Mouse (Mus musculus) MEL (cell line): Measurements from ENCODE around the gene Krtap9-5. TPM values are rescaled to one million over a fixed set of nuclear protein-coding genes. Genes with fewer than 3 reads are reported as not detected.
A peak's percentile ranks its signal among the peaks of the same experiment; 100 is the strongest.

Experiments used
- DNase-seq: peaks from one replicate; pipeline ENCODE4 v3.0.0; 2011; ENCODE audit warnings: low read depth, low spot score
- H3K27ac ChIP-seq: 2 replicates; pipeline ENCODE4 v1.5.1; 2012; ENCODE audit warnings: low read depth, mild to moderate bottlenecking, control low read depth, low read length, moderate library complexity; ENCODE audit not compliant: control insufficient read depth
- H3K27me3 ChIP-seq, 2 experiments: fragments of 150-350 bp in 1 of 2; sonication (generic) in 1 of 2; 2 replicates each; pipeline ENCODE4 v1.6.1; 2012; ENCODE audit warnings: low read length in 2 of 2, mild to moderate bottlenecking in 2 of 2, improper control_type of control experiment in 1 of 2, moderate library complexity in 1 of 2; ENCODE audit not compliant: insufficient read depth in 2 of 2, control insufficient read depth in 1 of 2
- H3K36me3 ChIP-seq, 2 experiments: 2 replicates each; pipeline ENCODE4 v1.6.1; 2012 to 2014; ENCODE audit warnings: low read length in 2 of 2, improper control_type of control experiment in 1 of 2, inconsistent platforms in 1 of 2, mild to moderate bottlenecking in 1 of 2; ENCODE audit not compliant: insufficient read depth in 2 of 2, control insufficient read depth in 1 of 2
- H3K4me1 ChIP-seq, 2 experiments: fragments of 150-350 bp in 1 of 2; sonication (generic) in 1 of 2; 2 replicates each; pipeline ENCODE4 v1.6.1; 2012; ENCODE audit warnings: low read length in 2 of 2, improper control_type of control experiment in 1 of 2, mild to moderate bottlenecking in 1 of 2; ENCODE audit not compliant: insufficient read depth in 2 of 2, control insufficient read depth in 1 of 2
- H3K4me3 ChIP-seq, 2 experiments: fragments of 150-350 bp in 1 of 2; sonication (generic) in 1 of 2; 2 replicates each; pipeline ENCODE4 v1.5.1; 2012; ENCODE audit warnings: low read depth in 2 of 2, low read length in 2 of 2, mild to moderate bottlenecking in 2 of 2, moderate library complexity in 2 of 2, control low read depth in 1 of 2, improper control_type of control experiment in 1 of 2; ENCODE audit not compliant: control insufficient read depth in 1 of 2, insufficient read depth in 1 of 2
- H3K79me2 ChIP-seq: 2 replicates; pipeline ENCODE4 v1.6.1; 2012; ENCODE audit warnings: mild to moderate bottlenecking, low read length, moderate library complexity; ENCODE audit not compliant: control insufficient read depth, poor library complexity, insufficient read depth
- H3K9ac ChIP-seq: 2 replicates; pipeline ENCODE4 v1.6.1; 2012; ENCODE audit warnings: low read depth, mild to moderate bottlenecking, control low read depth, low read length, moderate library complexity; ENCODE audit not compliant: control insufficient read depth, poor library complexity, severe bottlenecking
- H3K9me3 ChIP-seq: fragments of 150-350 bp; sonication (generic); replicated peaks from 2 replicates; pipeline ENCODE4 v1.6.1; 2012; ENCODE audit warnings: mild to moderate bottlenecking, low read length, improper control_type of control experiment, moderate library complexity; ENCODE audit not compliant: insufficient read depth
- CHD1 ChIP-seq: IDR thresholded peaks from 2 replicates; pipeline ENCODE4 v1.6.1; 2012; ENCODE audit warnings: low read depth, mild to moderate bottlenecking, inconsistent platforms, low read length, improper control_type of control experiment
- CTCF ChIP-seq, 3 experiments: IDR thresholded peaks in 2 of 3; conservative IDR thresholded peaks in 1 of 3; 2 replicates each; pipeline ENCODE4 v1.5.1; 2011 to 2012; ENCODE audit warnings: low read length in 3 of 3, low read depth in 2 of 3, mild to moderate bottlenecking in 2 of 3, improper control_type of control experiment in 1 of 3, inconsistent platforms in 1 of 3, mixed read lengths in 1 of 3, moderate library complexity in 1 of 3; ENCODE audit not compliant: control insufficient read depth in 1 of 3, insufficient read depth in 1 of 3, poor library complexity in 1 of 3, severe bottlenecking in 1 of 3
- E2F4 ChIP-seq: IDR thresholded peaks from 2 replicates; pipeline ENCODE4 v1.6.1; 2011; ENCODE audit warnings: low read depth, low read length, improper control_type of control experiment, borderline replicate concordance
- EP300 ChIP-seq, 2 experiments: IDR thresholded peaks; 2 replicates each; pipeline ENCODE4 v1.6.1; 2011; ENCODE audit warnings: improper control_type of control experiment in 2 of 2, low read length in 2 of 2, low read depth in 1 of 2, mild to moderate bottlenecking in 1 of 2
- GATA1 ChIP-seq: IDR thresholded peaks from 2 replicates; pipeline ENCODE4 v1.6.1; 2011; ENCODE audit warnings: low read depth, low read length, improper control_type of control experiment
- JUND ChIP-seq: IDR thresholded peaks from 2 replicates; pipeline ENCODE4 v1.6.1; 2011; ENCODE audit warnings: low read depth, mild to moderate bottlenecking, improper control_type of control experiment, low read length
- NELFE ChIP-seq: IDR thresholded peaks from 2 replicates; pipeline ENCODE4 v1.6.1; 2011; ENCODE audit warnings: low read depth, low read length, improper control_type of control experiment
- NRF1 ChIP-seq: IDR thresholded peaks from 2 replicates; pipeline ENCODE4 v1.6.1; 2014; ENCODE audit warnings: low read depth, mild to moderate bottlenecking, inconsistent platforms, low read length, improper control_type of control experiment, moderate library complexity; ENCODE audit not compliant: poor library complexity, insufficient read depth, severe bottlenecking
- POLR2A ChIP-seq, 2 experiments: IDR thresholded peaks; 2 replicates each; pipeline ENCODE4 v1.6.1; 2011 to 2012; ENCODE audit warnings: low read length in 2 of 2, mild to moderate bottlenecking in 2 of 2, control low read depth in 1 of 2, improper control_type of control experiment in 1 of 2, low read depth in 1 of 2, moderate library complexity in 1 of 2; ENCODE audit not compliant: control insufficient read depth in 1 of 2, insufficient read depth in 1 of 2, poor library complexity in 1 of 2
- POLR2AphosphoS2 ChIP-seq: IDR thresholded peaks from 2 replicates; pipeline ENCODE4 v1.6.1; 2011; ENCODE audit warnings: low read length, improper control_type of control experiment
- SMC3 ChIP-seq: IDR thresholded peaks from 2 replicates; pipeline ENCODE4 v1.6.1; 2011; ENCODE audit warnings: low read depth, low read length, improper control_type of control experiment
- USF1 ChIP-seq: IDR thresholded peaks from 2 replicates; pipeline ENCODE4 v1.6.1; 2014; ENCODE audit warnings: low read depth, mild to moderate bottlenecking, inconsistent platforms, low read length, improper control_type of control experiment, moderate library complexity
- USF2 ChIP-seq, 2 experiments: IDR thresholded peaks; 2 replicates each; pipeline ENCODE4 v1.6.1; 2011 to 2012; ENCODE audit warnings: improper control_type of control experiment in 2 of 2, low read length in 2 of 2, borderline replicate concordance in 1 of 2, inconsistent platforms in 1 of 2, low read depth in 1 of 2, mild to moderate bottlenecking in 1 of 2; ENCODE audit not compliant: insufficient read depth in 1 of 2
- polyA plus RNA-seq, 2 experiments: library from polyadenylated mRNA; stranded (reverse) in 1 of 2; unstranded in 1 of 2; fragments of >175 nt in 1 of 2; fragments of >200 nt in 1 of 2; gene quantifications; 2 replicates each; pipeline versions ENCODE4 v1.2.1 to v1.2.4; 2012; ENCODE audit warnings: low replicate concordance in 2 of 2, low read depth in 1 of 2; ENCODE audit not compliant: insufficient read length in 2 of 2, insufficient read depth in 1 of 2, missing spikeins in 1 of 2
- total RNA-seq: library from RNA; depleted of rRNA; stranded (reverse); fragments of 300-350 nt; gene quantifications from 2 replicates; pipeline ENCODE4 v1.2.3, GENCODE M21; 2012

Krtap9-5 gene
- total and polyA plus RNA-seq, 3 experiments: not detected

DNA sequence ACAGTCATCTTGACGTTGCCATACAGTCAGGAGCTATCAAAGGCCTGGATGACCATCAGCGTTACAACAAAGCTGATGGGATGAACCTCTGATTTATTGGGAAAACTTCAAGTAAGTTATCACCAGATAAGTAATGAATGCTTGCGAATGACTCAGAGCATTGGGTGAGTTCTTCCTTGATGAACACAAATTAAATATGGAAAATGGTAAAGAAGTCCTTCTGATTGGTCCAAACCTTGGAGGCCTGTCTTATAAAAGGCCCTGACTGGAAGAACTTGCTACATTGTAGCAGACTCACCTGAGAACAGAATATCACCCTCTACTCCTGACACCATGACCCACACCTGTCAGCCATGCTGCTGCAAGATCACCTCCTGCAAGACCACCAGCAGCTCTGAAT, 33.8 kb upstream of the Krtap9-5 start, which contains the start of gene Gm11565:
Gene Gm11565 (plus strand): TSS at position 301 of the 400 bp plus-strand sequence.
- Histone ChIP-seq H3K9ac (no peak within 1 kb of the TSS), H3K36me3 (no peaks in the 10 kb centered on the region), H3K27me3 (no peaks in the 10 kb centered on the region), H3K27ac (no peak within 1 kb of the TSS), H3K9me3 (no peaks in the 10 kb centered on the region), H3K79me2 (no peaks in the 10 kb centered on the region), H3K4me1 (no peaks in the 10 kb centered on the region), H3K4me3 (no peak within 1 kb of the TSS)
- TF ChIP-seq JUND (no peak), NELFE (no peak), E2F4 (no peak), CTCF (IDR thresholded peaks at IDR 0.05 in 2 of 3, conservative IDR thresholded peaks at IDR 0.05 in 1 of 3; ENCODE audit: control insufficient read depth in 1 of 3, insufficient read depth in 1 of 3, low read depth in 2 of 3, low read length in 3 of 3, poor library complexity in 1 of 3, severe bottlenecking in 1 of 3) (no peak), GATA1 (no peak), CHD1 (no peak), USF1 (no peak), EP300 (IDR thresholded peaks at IDR 0.05; ENCODE audit: low read depth in 1 of 2, low read length in 2 of 2) (no peak), POLR2AphosphoS2 (no peak)
- DNase-seq: no peak

DNA sequence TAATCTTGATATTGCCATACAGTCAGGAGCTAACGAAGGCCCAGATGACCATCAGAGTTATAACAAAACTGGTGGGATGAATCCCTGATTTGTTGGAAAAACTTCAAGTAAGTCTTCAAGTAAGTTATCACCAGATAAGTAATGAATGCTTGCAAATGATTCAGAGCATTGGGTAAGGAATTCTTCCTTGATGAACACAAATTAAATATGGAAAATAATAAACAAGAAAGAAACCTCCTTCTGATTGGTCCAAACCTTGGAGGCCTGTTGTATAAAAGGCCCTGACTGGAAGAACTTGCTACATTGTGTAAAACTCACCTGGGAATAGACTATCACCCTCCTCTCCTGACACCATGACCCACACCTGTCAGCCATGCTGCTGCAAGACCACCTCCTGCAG, 12.3 kb upstream of the Krtap9-5 start, which contains the start of gene Krtap31-2:
Gene Krtap31-2 (plus strand): TSS at position 301 of the 400 bp plus-strand sequence.
- no peak for DNase-seq
- no peak within 1 kb of the TSS for H3K27ac ChIP-seq
- TF ChIP-seq NRF1 (no peak), POLR2A (IDR thresholded peaks at IDR 0.05; ENCODE audit: control insufficient read depth in 1 of 2, insufficient read depth in 1 of 2, low read depth in 1 of 2, low read length in 2 of 2, poor library complexity in 1 of 2) (no peak), EP300 (IDR thresholded peaks at IDR 0.05; ENCODE audit: low read depth in 1 of 2, low read length in 2 of 2) (no peak), CTCF (IDR thresholded peaks at IDR 0.05 in 2 of 3, conservative IDR thresholded peaks at IDR 0.05 in 1 of 3; ENCODE audit: control insufficient read depth in 1 of 3, insufficient read depth in 1 of 3, low read depth in 2 of 3, low read length in 3 of 3, poor library complexity in 1 of 3, severe bottlenecking in 1 of 3) (no peak)
- TF ChIP-seq, all 39 proteins: peak for 0

DNA sequence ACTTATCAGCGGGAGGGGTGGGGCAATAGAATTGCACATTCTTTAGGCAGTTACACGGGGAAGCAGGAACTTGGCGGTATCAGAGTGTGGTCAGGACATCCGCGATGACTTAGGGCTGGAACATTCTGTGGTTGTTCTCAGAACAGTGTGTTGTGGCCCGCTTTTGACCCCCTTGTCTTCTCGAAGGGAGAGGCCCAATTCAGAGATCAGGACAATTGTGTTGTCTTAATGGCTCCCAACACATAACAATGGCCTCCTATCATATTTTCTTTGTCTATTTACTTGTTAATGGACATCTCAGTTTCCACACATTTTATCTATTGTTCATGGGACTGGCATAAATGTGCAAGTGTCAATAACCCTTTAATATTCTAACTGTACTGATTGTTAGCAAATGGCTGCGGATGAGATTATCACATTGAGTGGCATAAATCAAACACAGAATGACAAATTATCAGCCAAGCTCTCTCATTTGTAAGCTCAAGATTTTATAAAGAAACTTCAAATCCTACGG, 10.5 kb upstream of the Krtap9-5 start:
- Histone ChIP-seq H3K36me3 (no peaks in the 10 kb centered on the region), H3K27ac (no peak overlapping the region), H3K9ac (no peak overlapping the region), H3K27me3 (no peaks in the 10 kb centered on the region), H3K4me1 (no peaks in the 10 kb centered on the region), H3K79me2 (no peaks in the 10 kb centered on the region), H3K9me3 (no peaks in the 10 kb centered on the region), H3K4me3 (no peak overlapping the region)
- TF ChIP-seq SMC3 (no peak), USF2 (IDR thresholded peaks at IDR 0.05; ENCODE audit: borderline replicate concordance in 1 of 2, insufficient read depth in 1 of 2, low read depth in 1 of 2, low read length in 2 of 2) (no peak), NRF1 (no peak)
- DNase-seq: peak; percentile 16

More for the DNA sequence above, 12.3 kb upstream of the Krtap9-5 start, which contains the start of gene Krtap31-2:
- Histone ChIP-seq H3K9me3 (no peaks in the 10 kb centered on the region), H3K4me1 (no peaks in the 10 kb centered on the region), H3K9ac (no peak within 1 kb of the TSS), H3K36me3 (no peaks in the 10 kb centered on the region), H3K27me3 (no peaks in the 10 kb centered on the region), H3K4me3 (no peak within 1 kb of the TSS), H3K79me2 (no peaks in the 10 kb centered on the region)
